Mouse (Mus musculus): ENCODE results near the gene Slc25a25.
A peak's percentile ranks its signal among the peaks of the same experiment; 100 is the strongest.

Slc25a25 gene

DNA sequence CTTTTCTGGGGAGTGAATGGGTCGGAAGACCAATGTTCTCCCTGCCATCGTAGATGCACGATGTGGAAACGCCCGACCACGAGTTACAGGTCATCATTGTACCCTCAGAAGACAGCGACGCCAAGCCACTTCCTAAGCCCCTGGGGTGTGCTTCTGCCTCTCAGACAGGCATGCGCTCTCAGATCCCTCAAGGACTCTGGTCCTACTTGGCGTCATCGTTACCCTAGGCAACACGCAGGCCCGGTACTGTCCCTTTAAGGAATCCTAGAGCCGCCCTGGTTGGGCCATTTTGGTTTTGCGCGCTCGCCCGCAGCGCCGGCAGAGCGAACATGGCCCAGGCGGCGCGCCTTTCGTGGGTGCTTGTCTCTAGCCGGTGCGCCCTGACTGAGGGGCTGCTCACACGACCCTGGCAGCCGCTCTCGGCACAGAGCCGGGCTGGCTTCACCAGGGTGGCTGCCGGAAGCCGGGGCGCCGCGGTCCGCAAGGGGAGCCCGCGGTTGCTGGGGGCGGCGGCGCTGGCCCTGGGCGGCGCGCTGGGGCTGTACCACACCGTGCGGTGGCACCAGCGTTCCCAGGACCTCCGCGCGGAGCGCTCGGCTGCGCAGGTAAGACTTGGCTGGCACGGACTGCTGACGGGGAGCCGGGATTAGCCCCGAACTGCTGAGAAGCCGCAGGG, 55.2 kb downstream of the Slc25a25 start:
- peak; percentile 77 for DNase-seq

DNA sequence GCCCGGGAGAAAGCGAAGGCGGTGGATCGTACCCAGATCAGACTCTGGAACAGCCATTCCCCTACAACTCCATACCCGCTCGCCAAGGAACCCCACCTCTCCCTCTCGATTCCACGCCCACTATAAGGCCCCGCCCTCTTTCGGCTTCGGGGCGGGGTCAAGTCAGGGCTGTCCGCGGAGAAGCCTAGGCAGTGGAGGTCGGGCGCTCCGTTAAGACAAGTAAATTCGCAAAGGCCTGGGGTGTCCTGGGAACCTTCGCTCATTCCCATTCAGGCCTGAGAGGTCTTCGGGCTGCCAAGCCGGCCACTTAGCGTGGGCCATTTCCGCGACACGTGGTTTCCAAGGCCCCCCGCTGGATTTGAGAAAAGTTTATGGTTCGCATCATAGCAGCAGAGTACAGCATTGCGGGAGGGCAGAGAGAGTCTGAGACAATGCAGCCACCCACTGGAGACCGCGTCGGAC, 55.7 kb downstream of the Slc25a25 start, which contains the start of gene Ptges2:
Gene Ptges2 (plus strand): TSS at position 413 of the 462 bp plus-strand sequence.
- peak; percentile 94 for DNase-seq

GRCm38 (mm10) chr2:32394973-32395372, 56.3 kb downstream of the Slc25a25 start:
- peak; percentile 71 for DNase-seq

DNA sequence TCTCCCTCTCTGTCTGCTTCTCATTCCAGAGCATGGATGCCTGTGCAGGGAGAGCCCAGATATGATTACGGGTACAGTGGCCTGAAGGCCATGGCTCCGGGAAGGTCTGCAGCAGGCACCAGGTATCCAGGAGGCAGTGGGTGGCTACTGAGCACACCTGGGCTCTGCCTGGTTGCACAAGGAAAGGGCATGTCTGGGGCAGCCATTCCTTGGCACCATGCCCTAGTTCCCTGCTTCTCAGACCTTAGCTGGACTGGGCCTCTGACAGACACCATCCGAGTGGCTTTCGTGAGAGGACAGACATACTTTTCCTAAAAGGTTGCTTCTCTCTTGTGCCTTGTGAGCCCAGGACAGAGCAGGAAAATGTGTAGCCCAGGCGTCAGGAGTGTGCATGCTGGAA, 59.2 kb downstream of the Slc25a25 start:
- no peak for DNase-seq

DNA sequence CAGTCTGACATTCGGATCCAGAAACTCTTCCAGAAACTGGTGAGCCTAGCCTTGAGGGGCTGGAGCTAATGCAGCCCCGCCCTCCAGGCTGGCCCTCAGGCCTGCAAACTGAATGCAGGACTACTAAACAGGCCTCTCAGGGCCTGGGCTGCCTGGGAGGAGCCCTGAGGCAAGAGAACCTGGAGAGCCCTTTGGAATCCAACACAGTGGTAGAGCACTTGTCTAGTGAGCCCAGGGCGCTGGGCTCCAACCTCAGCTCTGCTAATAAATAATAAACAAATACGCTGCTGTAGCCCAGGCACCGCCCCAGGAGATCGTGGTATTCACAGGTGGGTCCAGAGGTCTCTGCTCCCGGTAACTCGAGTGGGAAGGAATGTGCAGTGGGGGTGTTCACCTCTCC, 60.4 kb downstream of the Slc25a25 start:
- DNase-seq = no peak

- DNase-seq = no peak
Observed at GRCm38 (mm10) chr2:32389157-32389556, 62.1 kb downstream of the Slc25a25 start.

DNA sequence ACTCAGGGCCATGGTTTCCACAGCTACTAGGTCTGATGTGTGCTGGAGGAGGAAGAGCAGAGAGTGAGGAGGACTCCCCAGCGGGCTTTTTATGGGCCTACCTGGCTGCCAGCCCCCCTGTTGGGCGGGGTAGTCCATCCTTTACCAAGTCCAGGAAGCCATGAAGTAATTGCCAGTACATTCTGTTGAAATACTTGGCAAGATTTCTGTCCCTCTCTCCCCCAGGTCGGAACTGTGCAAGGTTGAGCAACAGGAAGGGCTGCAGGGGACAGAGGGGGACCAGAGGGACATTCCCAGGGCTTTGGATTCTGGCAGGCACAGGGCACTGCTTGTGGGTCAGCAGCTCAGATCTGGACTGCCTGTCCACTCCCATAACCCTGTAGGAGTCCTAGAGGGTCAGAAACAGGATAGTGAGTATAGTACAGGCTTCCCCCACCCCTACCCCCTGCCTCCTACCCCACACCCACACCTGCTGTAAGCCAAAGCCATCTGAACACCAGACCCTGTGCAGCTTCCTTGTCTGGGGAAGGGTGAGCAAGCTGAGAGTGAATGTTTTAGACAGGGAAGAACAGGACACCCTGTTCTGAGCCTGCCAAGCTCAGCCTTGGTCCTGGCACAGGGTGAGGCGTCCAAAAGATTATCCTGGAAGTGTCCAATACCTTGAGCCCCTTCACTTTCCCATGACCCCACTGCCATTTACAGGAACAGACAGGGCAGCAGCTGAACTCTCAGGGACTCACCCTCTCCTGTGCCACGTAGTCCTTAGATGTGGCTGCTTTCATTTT, 63.3 kb downstream of the Slc25a25 start, which contains the start of gene Lcn2:
Gene Lcn2 (minus strand): TSS at position 547 of the 785 bp plus-strand sequence.
- DNase-seq = no peak

- no peak for DNase-seq
Observed at GRCm38 (mm10) chr2:32382689-32383088, 68.6 kb downstream of the Slc25a25 start.

GRCm38 (mm10) chr2:32381775-32382223, 69.4 kb downstream of the Slc25a25 start, which contains the start of gene 1110008P14Rik:
1110008P14Rik (minus strand) TSS chr2:32381938.
- peak; percentile 97 for DNase-seq

DNA sequence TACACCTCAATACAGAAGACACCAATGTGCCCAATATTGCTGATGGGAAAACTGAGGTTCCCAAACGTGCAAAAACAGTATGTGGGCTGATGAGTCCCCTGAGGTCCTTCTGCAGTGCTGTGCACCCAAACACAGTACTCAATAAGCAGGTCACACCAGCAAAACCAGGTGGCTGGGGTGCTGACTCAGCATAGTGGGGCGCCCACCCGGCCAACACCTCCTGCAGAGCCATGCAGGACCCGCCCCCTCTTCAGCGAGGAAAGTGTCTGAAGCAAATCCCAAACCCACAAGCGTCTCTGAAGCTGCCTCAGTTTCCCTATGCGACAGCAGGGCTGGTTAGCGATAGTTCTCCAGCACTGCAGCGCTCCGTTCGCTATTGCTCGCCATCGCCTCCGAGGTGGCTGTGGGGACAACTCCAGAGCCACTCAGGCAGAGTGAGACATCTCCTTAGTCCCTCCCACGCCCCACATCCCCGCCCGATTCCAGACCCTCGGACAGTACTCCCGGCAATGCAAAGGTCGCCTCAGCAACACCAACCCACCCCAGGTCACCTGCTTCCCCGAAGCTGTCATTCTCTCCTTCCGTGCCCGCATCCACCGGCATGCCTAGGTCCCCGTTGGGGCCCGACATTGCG, 70.0 kb downstream of the Slc25a25 start:
- DNase-seq = peak; percentile 69

DNA sequence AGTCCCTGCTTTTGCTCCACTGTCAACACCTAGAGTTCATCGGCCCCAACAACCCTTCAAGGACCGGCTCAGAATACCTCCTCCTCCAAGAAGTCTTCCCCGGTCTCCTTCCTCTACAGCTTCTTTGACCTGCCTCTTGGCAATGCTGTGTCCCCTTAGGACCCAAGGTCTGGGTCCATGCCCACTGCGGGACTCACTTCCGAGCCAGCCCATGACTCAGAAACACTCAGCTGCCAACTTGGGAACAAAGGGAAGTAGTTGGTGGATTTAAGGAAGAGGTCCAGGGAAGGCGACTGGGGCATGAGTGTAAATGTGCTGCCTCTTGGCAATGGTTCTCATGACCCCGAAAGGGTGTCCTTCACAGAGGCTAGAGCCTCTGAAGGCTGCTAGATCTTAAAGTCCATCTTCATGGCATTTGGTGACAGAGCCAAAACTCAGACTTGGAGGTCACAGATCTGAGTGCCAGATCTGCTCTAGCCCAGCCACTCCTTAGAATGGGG, 71.2 kb downstream of the Slc25a25 start:
- DNase-seq = no peak

DNA sequence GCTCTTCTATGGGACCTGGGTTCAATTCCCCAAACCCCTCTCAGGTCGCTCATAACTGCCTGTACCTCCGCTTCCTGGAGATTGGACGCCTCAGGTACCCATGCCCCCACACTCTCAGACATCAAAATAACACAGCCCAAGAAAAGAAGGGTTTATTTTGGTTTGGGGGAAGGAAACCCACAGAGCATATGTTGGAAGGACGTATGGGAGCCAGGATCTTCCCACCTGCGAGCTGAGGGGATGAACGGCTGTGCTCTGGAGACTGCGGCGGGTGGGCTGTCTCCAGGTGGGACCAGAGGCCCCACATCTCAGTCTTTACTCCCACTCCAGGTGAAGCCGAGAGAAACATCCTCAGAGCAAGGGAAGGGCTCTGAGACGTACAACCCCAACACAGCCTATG, 74.3 kb downstream of the Slc25a25 start:
- DNase-seq = no peak

GRCm38 (mm10) chr2:32375317-32375940, 75.8 kb downstream of the Slc25a25 start:
- DNase-seq = no peak

GRCm38 (mm10) chr2:32374191-32374590, 77.1 kb downstream of the Slc25a25 start:
- DNase-seq = no peak

DNA sequence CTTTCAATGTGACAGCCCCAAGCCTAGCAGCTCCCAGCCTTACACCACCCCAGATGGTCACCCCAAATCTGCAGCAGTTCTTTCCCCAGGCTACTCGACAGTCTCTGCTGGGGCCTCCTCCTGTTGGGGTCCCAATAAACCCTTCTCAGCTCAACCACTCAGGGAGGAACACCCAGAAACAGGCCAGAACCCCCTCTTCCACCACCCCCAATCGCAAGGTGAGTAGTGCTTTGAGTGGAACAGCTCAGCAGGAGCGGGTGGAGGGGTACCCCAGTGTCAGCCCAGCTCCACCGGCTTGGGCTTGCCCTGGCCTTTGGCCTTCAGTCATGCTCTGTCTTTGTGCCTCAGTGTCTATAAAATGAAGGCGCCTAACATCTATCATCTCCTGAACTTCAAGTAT, 83.9 kb downstream of the Slc25a25 start:
- no peak for DNase-seq
